Mouse (Mus musculus) bone marrow, adult 2 months (tissue): ENCODE measurements around the gene Chrna10.

Experiments
- CTCF ChIP-seq: fragments of 200-500 bp; IDR thresholded peaks from 2 replicates; pipeline ENCODE4 v1.5.1; 2011; ENCODE audit warnings: low read length, control low read depth; ENCODE audit not compliant: control insufficient read depth, insufficient read depth
- POLR2A ChIP-seq: fragments of 200-500 bp; IDR thresholded peaks from 2 replicates; pipeline ENCODE4 v1.6.1; 2011; ENCODE audit warnings: low read depth, mild to moderate bottlenecking, control low read depth, low read length, borderline replicate concordance; ENCODE audit not compliant: control insufficient read depth

GRCm38 (mm10) chr7:102061353-102061752 is 55.3 kb downstream of the Chrna10 start:
- TF ChIP-seq CTCF: no peak
- TF ChIP-seq POLR2A: no peak
